Mouse (Mus musculus) kidney, postnatal 14 days (tissue): Measurements from ENCODE around the gene Kctd3.
"Not testable (repeated sequence)": the region's sequence is repeated elsewhere in the genome, so short reads cannot be mapped to it uniquely, and the experiment has no call there.

ENCODE experiments used
- DNase-seq: peaks from one replicate; pipeline ENCODE4 v3.0.0; 2022; ENCODE audit warnings: mixed read lengths

Kctd3 gene

GRCm38 (mm10) chr1:189007239-189007979, at the start of gene Kctd3:
Kctd3 (minus strand) TSS chr1:189007841.
- DNase-seq = peak; percentile 97

DNA sequence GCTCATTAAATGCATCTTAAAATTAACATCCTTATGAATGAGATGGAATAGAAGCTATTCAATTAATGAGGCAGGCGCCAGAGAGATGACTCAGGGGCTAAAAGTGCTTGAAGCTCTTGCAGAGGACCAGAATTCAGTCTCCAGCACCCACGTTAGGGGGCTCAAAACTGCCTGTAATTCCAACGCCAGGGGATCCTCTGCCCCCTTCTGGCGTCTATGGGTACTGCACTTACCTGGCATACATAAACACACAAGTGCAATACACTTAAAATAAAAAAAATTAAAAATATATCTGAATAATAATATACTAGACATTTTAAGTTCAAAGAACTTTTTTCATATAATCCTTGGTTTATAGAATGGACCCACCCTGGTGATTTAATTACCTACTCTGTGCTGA, 49.8 kb upstream of the Kctd3 start:
- DNase-seq = no peak

- no peak for DNase-seq
Observed at GRCm38 (mm10) chr1:189055933-189056332, 48.3 kb upstream of the Kctd3 start.

DNA sequence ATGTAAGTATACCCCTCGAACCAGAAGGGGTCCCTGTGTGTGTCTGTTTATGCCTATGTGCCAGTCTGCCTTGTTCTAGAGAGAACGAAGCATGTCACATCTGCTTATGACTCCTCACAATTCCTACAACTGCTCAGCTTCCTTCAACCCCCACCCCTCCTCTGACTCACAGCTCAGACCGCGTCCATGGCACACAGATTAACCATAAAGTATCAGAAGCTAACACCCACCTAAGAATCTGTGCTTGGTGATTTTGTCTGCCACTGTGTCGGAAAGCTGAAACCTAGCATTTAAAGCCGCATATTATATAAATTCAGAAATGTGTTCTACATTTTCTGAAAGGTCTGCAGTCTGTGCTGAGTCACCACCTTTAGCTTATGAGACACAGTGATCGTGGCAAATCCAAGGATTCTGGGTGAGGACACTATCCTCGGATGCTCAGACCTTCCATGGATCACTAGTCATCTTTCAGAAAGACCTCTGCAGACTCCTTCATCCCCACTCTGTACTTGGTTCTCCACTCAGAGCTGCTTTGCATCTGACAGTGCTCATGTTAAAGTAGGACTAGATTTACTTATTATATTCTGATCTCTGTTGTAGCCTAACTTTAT, 47.4 kb upstream of the Kctd3 start:
- no peak for DNase-seq

GRCm38 (mm10) chr1:189054191-189054590, 46.5 kb upstream of the Kctd3 start:
- peak; percentile 25 for DNase-seq

- no peak for DNase-seq
Observed at GRCm38 (mm10) chr1:189052189-189052588, 44.5 kb upstream of the Kctd3 start.

- no peak for DNase-seq
Observed at GRCm38 (mm10) chr1:189050122-189050521, 42.5 kb upstream of the Kctd3 start.

DNA sequence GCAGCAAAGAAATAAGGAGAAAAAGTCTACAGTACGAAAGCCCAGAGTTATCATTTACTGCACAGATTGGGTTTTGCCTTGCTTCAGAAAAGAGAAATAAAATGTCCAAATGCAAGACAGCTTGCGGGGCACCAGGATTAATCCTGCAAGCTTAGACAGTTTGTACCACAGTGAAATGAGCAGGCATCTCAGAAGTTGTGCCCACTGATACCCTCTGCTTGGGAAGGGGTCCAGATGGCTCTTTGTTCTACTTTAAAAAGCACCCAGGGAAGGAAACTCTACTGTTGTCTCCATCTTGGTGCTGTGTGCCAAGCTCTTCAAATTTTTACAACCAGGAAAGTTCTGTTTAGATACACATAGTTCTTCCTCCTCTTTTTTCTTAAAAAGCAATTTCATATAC, 40.7 kb upstream of the Kctd3 start:
- no peak for DNase-seq

- no peak for DNase-seq
Observed at GRCm38 (mm10) chr1:189047918-189048317, 40.3 kb upstream of the Kctd3 start.

GRCm38 (mm10) chr1:189046831-189047230, 39.2 kb upstream of the Kctd3 start:
- no peak for DNase-seq

DNA sequence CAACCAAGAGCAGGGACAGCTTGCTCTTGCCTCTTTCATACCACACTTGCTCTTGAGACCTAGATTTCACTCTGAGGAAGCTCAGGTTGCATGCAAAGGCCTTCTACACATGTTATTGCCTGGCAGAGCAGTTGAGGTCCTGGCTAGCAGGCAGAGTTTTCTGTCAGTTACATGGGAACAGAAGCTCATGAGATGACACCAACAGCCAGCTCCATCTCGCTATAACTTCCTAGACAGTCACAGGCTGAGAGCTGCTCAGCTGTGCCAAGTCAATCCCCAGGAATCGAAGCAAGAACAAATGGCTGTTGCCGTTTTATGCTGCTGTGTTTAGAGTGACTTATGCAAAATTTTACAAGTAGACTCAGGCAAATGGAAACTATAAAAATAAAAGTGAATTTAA, 38.7 kb upstream of the Kctd3 start:
- no peak for DNase-seq

DNA sequence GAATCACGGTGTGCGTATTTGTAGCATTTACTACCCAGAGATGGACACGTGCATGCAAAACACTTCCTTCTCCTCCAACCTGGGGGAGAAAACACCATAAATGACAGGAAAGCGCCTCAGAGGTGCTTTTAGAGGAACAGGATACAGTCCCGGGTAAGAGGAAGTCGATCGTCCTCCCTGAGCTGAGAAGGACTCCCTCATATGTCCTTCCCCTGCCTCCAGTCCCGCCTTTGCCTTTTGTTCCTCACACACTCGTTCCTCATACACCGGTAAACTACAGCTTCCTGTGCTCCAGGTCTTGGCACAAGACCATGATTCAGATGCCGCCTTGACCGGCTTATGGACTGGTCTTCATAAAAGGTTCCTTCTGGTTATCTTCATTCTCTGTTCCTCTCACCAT, 33.6 kb upstream of the Kctd3 start:
- peak; percentile 14 for DNase-seq

GRCm38 (mm10) chr1:189039348-189039747, 31.7 kb upstream of the Kctd3 start:
- no peak for DNase-seq

- not testable (repeated sequence) for DNase-seq
Observed at GRCm38 (mm10) chr1:189032817-189033216, 25.2 kb upstream of the Kctd3 start.

DNA sequence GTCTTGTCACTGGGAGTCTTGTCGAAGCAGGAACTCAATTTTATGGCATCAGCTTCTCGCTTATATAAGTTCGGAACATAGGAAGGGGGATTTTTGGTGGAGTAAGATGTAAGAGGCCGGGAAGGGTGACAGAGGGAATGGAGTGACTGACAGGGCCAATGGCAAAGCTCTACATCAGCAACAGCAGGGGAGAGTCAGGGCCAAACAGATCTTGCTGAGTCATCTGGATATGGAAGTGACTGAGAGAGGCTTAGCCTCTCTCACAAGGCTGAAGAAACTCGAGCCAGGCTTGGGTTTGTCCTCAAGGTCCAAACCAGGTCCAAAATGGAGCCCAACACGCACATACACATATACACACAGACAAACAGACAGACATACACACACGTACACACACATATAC, 23.3 kb upstream of the Kctd3 start:
- no peak for DNase-seq

- DNase-seq = no peak
Observed at GRCm38 (mm10) chr1:189028267-189028666, 20.6 kb upstream of the Kctd3 start.

DNA sequence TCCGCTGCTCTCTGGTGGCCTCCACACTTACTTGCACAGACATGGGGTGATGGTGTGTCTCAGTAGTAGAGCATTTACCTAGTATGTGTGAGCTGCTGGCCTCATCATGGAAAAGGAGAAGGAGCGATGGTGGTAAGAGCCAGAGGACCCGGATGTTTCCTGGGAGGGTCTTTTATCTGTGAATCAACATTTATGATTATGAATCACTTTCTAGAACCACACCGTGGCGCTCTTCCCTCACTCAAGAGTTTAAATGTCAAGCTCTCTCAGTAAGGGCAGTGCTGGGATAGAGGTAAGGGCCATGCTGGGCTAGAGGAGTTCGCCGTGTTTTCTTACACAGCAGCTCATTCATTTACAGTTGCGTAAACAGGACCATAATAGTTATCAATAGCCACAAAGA, 19.2 kb upstream of the Kctd3 start:
- peak; percentile 49 for DNase-seq

- no peak for DNase-seq
Observed at GRCm38 (mm10) chr1:189023701-189024080, 16.1 kb upstream of the Kctd3 start.

GRCm38 (mm10) chr1:189022925-189023700, 15.5 kb upstream of the Kctd3 start:
- DNase-seq = no peak

DNA sequence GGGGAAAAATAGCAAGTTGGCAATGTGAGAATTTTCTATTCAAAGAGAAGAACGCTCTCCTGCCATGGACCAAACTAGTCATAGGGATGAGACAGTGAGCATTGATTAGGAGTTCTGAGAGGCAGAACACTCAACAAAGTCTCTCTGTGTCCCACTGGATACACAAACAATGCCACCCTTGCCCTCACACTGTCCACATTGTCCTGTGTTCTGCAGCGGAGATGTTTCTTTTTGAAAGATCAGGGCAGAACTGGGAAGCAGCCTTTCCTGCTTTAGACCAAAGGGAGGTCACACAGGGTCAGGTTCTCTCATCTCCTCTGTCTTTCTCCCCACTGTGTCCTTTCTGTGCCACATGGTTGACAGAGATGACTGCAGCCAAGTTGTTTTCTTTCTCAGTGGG, 7.7 kb upstream of the Kctd3 start:
- DNase-seq = no peak

DNA sequence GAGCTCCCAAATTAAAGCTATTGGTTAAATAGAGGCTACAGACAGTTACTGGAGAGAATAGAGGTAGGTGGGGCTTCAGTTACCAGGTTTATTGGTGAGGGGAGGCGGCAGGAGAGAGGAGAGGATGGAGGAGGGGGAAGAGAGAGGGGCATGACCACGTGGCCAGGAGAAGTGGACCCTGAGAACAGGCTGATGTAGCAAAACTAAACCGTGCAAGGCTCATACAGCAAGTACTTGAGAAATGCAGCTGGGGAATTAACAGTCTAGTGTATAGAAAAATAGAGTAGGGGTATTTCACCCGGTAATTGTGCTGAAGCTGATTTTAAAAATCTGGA, 5.9 kb upstream of the Kctd3 start:
- DNase-seq = no peak

DNA sequence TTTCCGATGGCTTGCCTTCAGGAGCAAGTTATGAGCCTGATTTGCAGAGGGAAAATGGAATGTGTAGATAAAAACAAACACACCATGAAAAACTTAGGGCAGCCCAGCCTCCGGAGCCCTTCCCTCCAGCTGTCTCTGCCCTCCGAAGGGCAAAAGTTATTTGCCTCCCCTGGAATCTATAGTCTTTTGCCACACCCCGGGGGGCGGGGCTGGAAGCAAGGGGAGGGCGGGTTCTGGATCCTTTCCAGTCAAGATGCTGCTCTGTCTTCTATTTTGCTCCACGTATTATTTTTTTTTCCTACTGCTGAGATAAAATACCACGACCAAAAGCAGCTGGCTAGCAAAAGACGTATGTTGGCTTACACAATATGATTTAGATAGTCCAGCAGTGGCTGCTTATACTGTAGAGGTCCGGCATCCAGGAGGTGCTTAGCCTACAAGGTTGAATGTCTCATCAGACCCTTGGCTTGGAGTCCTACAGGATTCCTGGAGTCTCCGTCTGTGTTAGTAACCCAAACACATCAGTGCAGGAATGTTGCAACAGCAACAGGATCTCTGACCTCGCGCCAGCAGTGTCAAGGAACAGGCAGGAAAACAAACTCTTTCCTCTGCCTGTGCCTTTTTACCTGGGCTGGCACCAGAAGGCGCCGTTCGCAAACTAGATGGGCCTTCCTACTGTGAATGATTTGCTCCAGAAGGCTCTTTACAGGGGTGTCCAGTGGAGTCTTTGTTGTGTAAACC, 5.4 kb upstream of the Kctd3 start:
- peak; percentile 36 for DNase-seq

GRCm38 (mm10) chr1:189010671-189011070, 3.0 kb upstream of the Kctd3 start:
- no peak for DNase-seq

- no peak for DNase-seq
Observed at GRCm38 (mm10) chr1:189007980-189008324, 311 bp upstream of the Kctd3 start.
